Mouse (Mus musculus) thymus, postnatal 0 days (tissue): ENCODE measurements around the gene Duoxa2. TPM values are rescaled to one million over a fixed set of nuclear protein-coding genes. Genes with fewer than 3 reads are reported as not detected.

Source experiments
- DNase-seq: peaks from one replicate; pipeline ENCODE4 v3.0.0-alpha.2; 2015; ENCODE audit warnings: low spot score
- polyA plus RNA-seq: library from polyadenylated mRNA; unstranded; fragments of >200 nt; fragmentation: Nextera tagmentation; extraction: Ambion mirVana; gene quantifications from 2 replicates; pipeline ENCODE4 v1.2.1, GENCODE M21; 2015

The Duoxa2 gene
- polyA plus RNA-seq, 1 experiment from 2014 or later, result 0.34 TPM

DNA sequence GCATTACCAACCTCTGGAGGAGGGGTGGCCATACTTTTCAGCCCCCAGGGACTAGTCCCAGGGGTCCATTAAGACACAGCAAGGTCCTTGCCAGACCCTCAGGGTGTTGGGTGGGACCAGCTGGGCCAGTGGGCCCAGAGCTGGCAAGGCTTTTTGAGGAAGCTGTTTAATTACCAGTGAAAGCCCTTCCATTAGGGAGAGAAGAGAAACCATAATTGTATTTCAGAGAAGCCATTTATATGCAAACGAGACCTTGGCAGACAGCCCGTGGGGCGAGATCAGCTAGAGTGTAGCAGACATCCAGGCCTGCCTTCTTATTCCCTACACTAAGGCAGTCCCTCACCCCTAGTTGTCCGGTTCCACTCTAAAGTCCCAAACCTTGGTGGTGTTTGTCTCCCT is 53.2 kb downstream of the Duoxa2 start:
- DNase-seq, result no peak

Other genes starting within 250 kb of the Duoxa2 start
- gene Spg11, start 180.5 kb upstream of the Duoxa2 start, polyA plus RNA-seq, result 5.8 and 6.9 TPM in 2 replicates
- gene B2m, start 151.2 kb upstream of the Duoxa2 start, polyA plus RNA-seq, result 1,787 and 1,863 TPM in 2 replicates
- 0.08 and 0.14 TPM in 2 replicates for gene Trim69, start 138.2 kb upstream of the Duoxa2 start, polyA plus RNA-seq
- gene Patl2, start 112.7 kb upstream of the Duoxa2 start, polyA plus RNA-seq, result 1.1 and 2.5 TPM in 2 replicates
- gene Terb2, start 112.6 kb upstream of the Duoxa2 start, polyA plus RNA-seq, result not detected in 2 replicates
- gene Sord, start 64.2 kb upstream of the Duoxa2 start, polyA plus RNA-seq, result 48.9 and 51.3 TPM in 2 replicates
- 0.30 and 0.61 TPM in 2 replicates for gene Duox2, start 451 bp upstream of the Duoxa2 start, polyA plus RNA-seq
- gene Duoxa1, start 14.8 kb downstream of the Duoxa2 start, polyA plus RNA-seq, result 2.1 and 2.3 TPM in 2 replicates
- 0.08 and 0.16 TPM in 2 replicates for gene Duox1, start 16.8 kb downstream of the Duoxa2 start, polyA plus RNA-seq
- 3.4 and 3.9 TPM in 2 replicates for gene Shf, start 70.3 kb downstream of the Duoxa2 start, polyA plus RNA-seq
- gene Slc28a2, start 127.6 kb downstream of the Duoxa2 start, polyA plus RNA-seq, result 25.0 and 29.1 TPM in 2 replicates
- 5.4 and 8.8 TPM in 2 replicates for gene Gm14085, start 186.0 kb downstream of the Duoxa2 start, polyA plus RNA-seq